Mouse (Mus musculus): ENCODE measurements around the gene Nucb2. TPM values are rescaled to one million over a fixed set of nuclear protein-coding genes. Genes with fewer than 3 reads are reported as not detected.

Gene Nucb2
- polyA plus RNA-seq, 1 experiment from 2014 or later, result 14.3 TPM

- Histone ChIP-seq H3K4me3 (replicated peaks) (no peak overlapping the region), H3K4me1 (no peaks in the 10 kb centered on the region), H3K27me3 (no peaks in the 10 kb centered on the region), H3K9ac (no peak overlapping the region), H3K36me3 (peaks cover 69% of the 10 kb centered on the region), H3K9me3 (replicated peaks) (no peaks in the 10 kb centered on the region), H3K27ac (no peak overlapping the region), H3K4me2 (no peak overlapping the region)
- no peak for ATAC-seq (replicated peaks; ENCODE audit: low FRiP score)
- whole genome bisulfite sequencing, result 76% methylated on average over 4 of the region's 4 CpGs
Measured at GRCm38 (mm10) chr7:116529793-116530192, 25.6 kb downstream of the Nucb2 start.

- H3K4me1 ChIP-seq, result no peaks in the 10 kb centered on the region
- WGBS, result 91% methylated on average over 5 of the region's 5 CpGs
- H3K27me3 ChIP-seq, result no peaks in the 10 kb centered on the region
- H3K9me3 ChIP-seq (replicated peaks), result no peaks in the 10 kb centered on the region
- H3K36me3 ChIP-seq, result peaks cover 67% of the 10 kb centered on the region
- H3K4me3 ChIP-seq (replicated peaks), result no peak overlapping the region
- no peak overlapping the region for H3K27ac ChIP-seq
- no peak overlapping the region for H3K9ac ChIP-seq
- H3K4me2 ChIP-seq, result no peak overlapping the region
- no peak for ATAC-seq (replicated peaks; ENCODE audit: low FRiP score)
Measured at GRCm38 (mm10) chr7:116530470-116530869, 26.3 kb downstream of the Nucb2 start.

GRCm38 (mm10) chr7:116531311-116531710, 27.1 kb downstream of the Nucb2 start:
- Histone ChIP-seq H3K4me1 (no peaks in the 10 kb centered on the region), H3K4me3 (replicated peaks) (no peak overlapping the region), H3K9ac (no peak overlapping the region), H3K4me2 (no peak overlapping the region), H3K27ac (no peak overlapping the region), H3K36me3 (peaks cover 67% of the 10 kb centered on the region), H3K9me3 (replicated peaks) (no peaks in the 10 kb centered on the region), H3K27me3 (no peaks in the 10 kb centered on the region)
- ATAC-seq (replicated peaks; ENCODE audit: low FRiP score), result peak; percentile 83
- 78% methylated on average over 4 of the region's 4 CpGs for WGBS

- Histone ChIP-seq H3K4me1 (no peaks in the 10 kb centered on the region), H3K27me3 (no peaks in the 10 kb centered on the region), H3K9me3 (replicated peaks) (no peaks in the 10 kb centered on the region), H3K27ac (no peak overlapping the region), H3K36me3 (no peaks in the 10 kb centered on the region), H3K9ac (no peak overlapping the region), H3K4me2 (no peak overlapping the region), H3K4me3 (replicated peaks) (no peak overlapping the region)
- no peak for ATAC-seq (replicated peaks; ENCODE audit: low FRiP score)
Measured at GRCm38 (mm10) chr7:116556834-116557233, 52.7 kb downstream of the Nucb2 start.

GRCm38 (mm10) chr7:116574551-116574950, 70.4 kb downstream of the Nucb2 start:
- Histone ChIP-seq H3K27ac (no peak overlapping the region), H3K9ac (no peak overlapping the region), H3K4me2 (no peak overlapping the region), H3K4me1 (no peaks in the 10 kb centered on the region), H3K36me3 (no peaks in the 10 kb centered on the region), H3K4me3 (replicated peaks) (no peak overlapping the region), H3K27me3 (no peaks in the 10 kb centered on the region), H3K9me3 (replicated peaks) (no peaks in the 10 kb centered on the region)
- no peak for ATAC-seq (replicated peaks; ENCODE audit: low FRiP score)

Other genes starting within 250 kb of the Nucb2 start
- 14.1 and 14.4 TPM in 2 replicates for gene Plekha7, start 196.0 kb upstream of the Nucb2 start, polyA plus RNA-seq (2015; fragmentation: Nextera tagmentation; extraction: Ambion mirVana)
- 840 and 852 TPM in 2 replicates for gene Rps13, start 170.2 kb upstream of the Nucb2 start, polyA plus RNA-seq (2015; fragmentation: Nextera tagmentation; extraction: Ambion mirVana)
- 30.5 and 33.1 TPM in 2 replicates for gene Pik3c2a, start 60.9 kb upstream of the Nucb2 start, polyA plus RNA-seq (2015; fragmentation: Nextera tagmentation; extraction: Ambion mirVana)